29 mouse cellular contexts compared by ENCODE assay signal in the genomic region with DNA sequence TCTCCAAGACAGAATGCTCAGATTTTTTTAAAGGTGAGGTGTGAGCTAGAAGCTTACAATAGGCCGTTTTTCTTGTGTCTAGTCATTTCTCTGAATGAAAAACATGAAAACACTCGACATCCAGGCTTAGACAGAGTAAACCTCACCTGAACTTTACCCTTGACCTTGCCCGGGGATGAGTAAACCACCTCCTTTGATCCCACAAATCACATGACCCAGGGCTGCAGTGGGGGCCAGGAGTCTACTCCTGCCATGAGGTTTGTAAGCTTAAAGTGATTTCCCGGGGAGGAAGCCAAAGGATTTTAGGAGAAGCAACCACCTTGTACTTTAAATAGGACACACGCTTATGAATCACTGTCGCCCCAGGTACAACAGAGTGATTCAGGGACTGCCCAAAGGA. TPM values are rescaled to one million over a fixed set of nuclear protein-coding genes. Genes with fewer than 3 reads are reported as not detected.
DNase-seq lines count a peak whose midpoint lies in the region; ATAC-seq and TF ChIP-seq lines count a peak whose summit lies in the region.
"Had no signal": no experiment of that assay in that cellular context is flagged by ENCODE, and none has a peak within 500 bp of the region (broad histone marks: within the 10 kb centered on the region; RNA-seq: fewer than 3 reads in every experiment).

No protein-coding gene starts in this region.

- WGBS in intestine, embryonic 15.5 days: 44% methylated on average over 6 of the region's 6 CpGs
- WGBS in intestine, postnatal 0 days: 46% methylated on average over 6 of the region's 6 CpGs
- WGBS in liver, embryonic 13.5 days (ENCODE audit: insufficient replicate concordance): 53% methylated on average over 6 of the region's 6 CpGs
- WGBS in midbrain, embryonic 11.5 days: 81% methylated on average over 6 of the region's 6 CpGs
- WGBS in hindbrain, embryonic 16.5 days: 79% methylated on average over 6 of the region's 6 CpGs

- no peak overlapping the region for H3K4me2 ChIP-seq in intestine, embryonic 15.5 days (replicated peaks)
- no peak overlapping the region for H3K4me2 ChIP-seq in intestine, postnatal 0 days (replicated peaks; ENCODE audit: low read depth)
- H3K4me2 ChIP-seq in liver, embryonic 13.5 days: no peak overlapping the region
- no peak overlapping the region for H3K4me2 ChIP-seq in midbrain, embryonic 11.5 days
- H3K4me2 ChIP-seq in hindbrain, embryonic 16.5 days (ENCODE audit: low read length): no peak overlapping the region
- H3K4me2 ChIP-seq: heart, embryonic 11.5 days; limb, embryonic 13.5 days; neural tube, embryonic 12.5 days had no signal

- no peaks in the 10 kb centered on the region for H3K9me3 ChIP-seq in intestine, embryonic 15.5 days
- H3K9me3 ChIP-seq in intestine, postnatal 0 days (ENCODE audit: control insufficient read depth): no peaks in the 10 kb centered on the region
- no peaks in the 10 kb centered on the region for H3K9me3 ChIP-seq in liver, embryonic 13.5 days (replicated peaks)
- no peaks in the 10 kb centered on the region for H3K9me3 ChIP-seq in midbrain, embryonic 11.5 days (ENCODE audit: control insufficient read depth, low read length)
- no peaks in the 10 kb centered on the region for H3K9me3 ChIP-seq in hindbrain, embryonic 16.5 days (ENCODE audit: control insufficient read depth, low read length)
- H3K9me3 ChIP-seq: limb, embryonic 13.5 days; midbrain, embryonic 10.5 days; neural tube, embryonic 12.5 days had no signal

- H3K9ac ChIP-seq in intestine, embryonic 15.5 days: no peak overlapping the region
- H3K9ac ChIP-seq in intestine, postnatal 0 days (ENCODE audit: low read depth, low read length): no peak overlapping the region
- H3K9ac ChIP-seq in liver, embryonic 13.5 days: no peak overlapping the region
- no peak overlapping the region for H3K9ac ChIP-seq in midbrain, embryonic 11.5 days (ENCODE audit: low read length)
- H3K9ac ChIP-seq in hindbrain, embryonic 16.5 days (ENCODE audit: low read depth, low read length): no peak overlapping the region
- H3K9ac ChIP-seq: limb, embryonic 13.5 days; neural tube, embryonic 12.5 days had no signal

- TF ChIP-seq CTCF in intestine, postnatal 0 days (IDR thresholded peaks at IDR 0.05; ENCODE audit: low read depth): no peak

- peaks cover 17% of the 10 kb centered on the region for H3K4me1 ChIP-seq in intestine, embryonic 15.5 days (replicated peaks)
- H3K4me1 ChIP-seq in intestine, postnatal 0 days (replicated peaks; ENCODE audit: control insufficient read depth, insufficient read depth, low read length): no peaks in the 10 kb centered on the region
- H3K4me1 ChIP-seq in liver, embryonic 13.5 days (replicated peaks): peaks cover 14% of the 10 kb centered on the region; the same call in 1 of the 2 replicates
- no peaks in the 10 kb centered on the region for H3K4me1 ChIP-seq in midbrain, embryonic 11.5 days (ENCODE audit: control insufficient read depth, insufficient read depth, low read length)
- no peaks in the 10 kb centered on the region for H3K4me1 ChIP-seq in hindbrain, embryonic 16.5 days (ENCODE audit: control insufficient read depth, insufficient read depth, low read depth, low read length)
- H3K4me1 ChIP-seq: neural tube, embryonic 12.5 days had no signal

- no peaks in the 10 kb centered on the region for H3K36me3 ChIP-seq in intestine, embryonic 15.5 days
- H3K36me3 ChIP-seq in intestine, postnatal 0 days (ENCODE audit: control insufficient read depth, insufficient read depth): no peaks in the 10 kb centered on the region
- H3K36me3 ChIP-seq in liver, embryonic 13.5 days: no peaks in the 10 kb centered on the region
- H3K36me3 ChIP-seq in midbrain, embryonic 11.5 days (ENCODE audit: control insufficient read depth, insufficient read depth, low read length): no peaks in the 10 kb centered on the region
- H3K36me3 ChIP-seq in hindbrain, embryonic 16.5 days (ENCODE audit: control insufficient read depth, insufficient read depth, low read length): no peaks in the 10 kb centered on the region
- H3K36me3 ChIP-seq: limb, embryonic 13.5 days; midbrain, embryonic 10.5 days; neural tube, embryonic 12.5 days had no signal

- H3K4me3 ChIP-seq in intestine, embryonic 15.5 days (replicated peaks): no peak overlapping the region
- H3K4me3 ChIP-seq in intestine, postnatal 0 days (ENCODE audit: low read depth, low read length): no peak overlapping the region
- no peak overlapping the region for H3K4me3 ChIP-seq in liver, embryonic 13.5 days (replicated peaks)
- H3K4me3 ChIP-seq in midbrain, embryonic 11.5 days (ENCODE audit: low read depth, low read length): no peak overlapping the region
- no peak overlapping the region for H3K4me3 ChIP-seq in hindbrain, embryonic 16.5 days (ENCODE audit: low read length)
- H3K4me3 ChIP-seq: limb, embryonic 13.5 days; midbrain, embryonic 10.5 days; neural tube, embryonic 12.5 days had no signal

- H3K27ac ChIP-seq in intestine, embryonic 15.5 days: no peak overlapping the region
- H3K27ac ChIP-seq in intestine, postnatal 0 days (ENCODE audit: low read depth, low read length): no peak overlapping the region
- no peak overlapping the region for H3K27ac ChIP-seq in liver, embryonic 13.5 days
- no peak overlapping the region for H3K27ac ChIP-seq in midbrain, embryonic 11.5 days (ENCODE audit: low read depth, low read length)
- no peak overlapping the region for H3K27ac ChIP-seq in hindbrain, embryonic 16.5 days (ENCODE audit: low read depth, low read length)
- H3K27ac ChIP-seq: kidney, postnatal 0 days; limb, embryonic 13.5 days; macrophage; midbrain, embryonic 10.5 days; neural tube, embryonic 12.5 days had no signal

- H3K27me3 ChIP-seq in intestine, embryonic 15.5 days (replicated peaks): no peaks in the 10 kb centered on the region
- H3K27me3 ChIP-seq in intestine, postnatal 0 days (replicated peaks; ENCODE audit: control insufficient read depth, insufficient read depth, low read length): no peaks in the 10 kb centered on the region
- H3K27me3 ChIP-seq in liver, embryonic 13.5 days: no peaks in the 10 kb centered on the region
- no peaks in the 10 kb centered on the region for H3K27me3 ChIP-seq in midbrain, embryonic 11.5 days (ENCODE audit: control insufficient read depth, insufficient read depth, low read length)
- H3K27me3 ChIP-seq in hindbrain, embryonic 16.5 days (replicated peaks; ENCODE audit: control insufficient read depth, insufficient read depth, low read length): no peaks in the 10 kb centered on the region
- H3K27me3 ChIP-seq: limb, embryonic 13.5 days; neural tube, embryonic 12.5 days; Patski had no signal

- ATAC-seq in intestine, embryonic 15.5 days: peak; percentile 35; the same call in 1 of the 2 replicates
- ATAC-seq in intestine, postnatal 0 days: no peak
- peak; percentile 53; the same call in 1 of the 2 replicates for ATAC-seq in liver, embryonic 13.5 days (ENCODE audit: low read depth)
- ATAC-seq in midbrain, embryonic 11.5 days (ENCODE audit: low FRiP score): no peak
- no peak for ATAC-seq in hindbrain, embryonic 16.5 days
- ATAC-seq: activated CD4-positive, CD25-positive, alpha-beta regulatory T cell, adult 4 months; forebrain, embryonic 16.5 days; inflammation-experienced regulatory T-cells, adult 6 months; Patski had no signal

- DNase-seq in adrenal gland, postnatal 36 days: peak; percentile 9 to 29
- DNase-seq in liver, embryonic 13.5 days: no peak
- no peak for DNase-seq in midbrain, embryonic 11.5 days (ENCODE audit: low spot score, missing footprints)
- no peak for DNase-seq in urinary bladder, postnatal 4 days (ENCODE audit: low spot score in 2 of 2)
- DNase-seq: cerebellum, adult 11 months; cerebellum, postnatal 14 days; heart, postnatal 10 days; thymus, postnatal 14 days had no signal

RNA-seq across cellular contexts. Expression of a gene that starts 23.0 kb away (rescaled TPM):
- not detected in 2 replicates for polyA plus RNA-seq in intestine, embryonic 15.5 days (2015; fragmentation: Nextera tagmentation; extraction: Ambion mirVana)
- polyA plus RNA-seq in intestine, postnatal 0 days (2015; fragmentation: Nextera tagmentation; extraction: Ambion mirVana): not detected in 2 replicates
- not detected for total RNA-seq in adrenal gland, postnatal 36 days (2021)
- polyA plus RNA-seq in liver, embryonic 13.5 days (2015; fragmentation: Nextera tagmentation; extraction: Ambion mirVana): not detected in 2 replicates
- polyA plus RNA-seq in midbrain, embryonic 11.5 days (2014; fragmentation: Nextera tagmentation; extraction: Ambion mirVana): not detected in 2 replicates
- not detected in 2 replicates for polyA plus RNA-seq in hindbrain, embryonic 16.5 days (2015; fragmentation: Nextera tagmentation; extraction: Ambion mirVana)
- total RNA-seq: gastrocnemius, adult 18-20 months; heart, postnatal 10 days; layer of hippocampus, adult 18-20 months; layer of hippocampus, postnatal 25 days; left cerebral cortex, postnatal 14 days had no signal
- polyA plus RNA-seq: activated CD4-positive, CD25-positive, alpha-beta regulatory T cell, adult 4 months; embryonic facial prominence, embryonic 14.5 days; forebrain, embryonic 16.5 days; gonadal fat pad, adult 2 months; heart, embryonic 11.5 days; hindbrain, embryonic 11.5 days; inflammation-experienced regulatory T-cells, adult 6 months; kidney, postnatal 0 days; limb, embryonic 13.5 days; lung, embryonic 16.5 days; macrophage; midbrain, embryonic 10.5 days; neural tube, embryonic 12.5 days; Patski had no signal

Comparison
In these comparisons a context has a peak if more than half of its experiments do, and no peak if none do; other contexts are left out.
1. ATAC-seq: peak in intestine, embryonic 15.5 days (single experiment) and liver, embryonic 13.5 days (single experiment); none in intestine, postnatal 0 days (single experiment), midbrain, embryonic 11.5 days (single experiment) and hindbrain, embryonic 16.5 days (single experiment).
2. DNase-seq: peak in adrenal gland, postnatal 36 days (2 of 2); none in liver, embryonic 13.5 days (single experiment), midbrain, embryonic 11.5 days (single experiment) and urinary bladder, postnatal 4 days (0 of 2).